Mouse (Mus musculus) CH12.LX (cell line): Measurements from ENCODE around the gene Usp45.
A peak's percentile ranks its signal among the peaks of the same experiment; 100 is the strongest.

Source experiments
- CTCF ChIP-seq, 2 experiments: IDR thresholded peaks in 1 of 2; conservative IDR thresholded peaks in 1 of 2; 2 replicates each; pipeline ENCODE4 v1.5.1; 2011 to 2012; ENCODE audit warnings: low read depth in 2 of 2, low read length in 2 of 2, improper control_type of control experiment in 1 of 2, inconsistent platforms in 1 of 2, mild to moderate bottlenecking in 1 of 2, moderate library complexity in 1 of 2
- KAT2A ChIP-seq: IDR thresholded peaks from 2 replicates; pipeline ENCODE4 v1.6.1; 2012; ENCODE audit warnings: low read length, improper control_type of control experiment, inconsistent platforms; ENCODE audit not compliant: insufficient replicate concordance
- MAX ChIP-seq: IDR thresholded peaks from 2 replicates; pipeline ENCODE4 v1.6.1; 2011; ENCODE audit warnings: low read length, improper control_type of control experiment
- POLR2A ChIP-seq: IDR thresholded peaks from 2 replicates; pipeline ENCODE4 v1.6.1; 2011; ENCODE audit warnings: low read depth, mild to moderate bottlenecking, improper control_type of control experiment, low read length
- POLR2AphosphoS2 ChIP-seq: IDR thresholded peaks from 2 replicates; pipeline ENCODE4 v1.6.1; 2011; ENCODE audit warnings: low read depth, low read length, improper control_type of control experiment
- TBP ChIP-seq: conservative IDR thresholded peaks from 2 replicates; pipeline ENCODE4 v1.6.1; 2011; ENCODE audit warnings: low read depth, low read length, improper control_type of control experiment

GRCm38 (mm10) chr4:21776091-21776945, 9.4 kb downstream of the Usp45 start:
- TF ChIP-seq TBP = no peak
- peak; percentile 78 for TF ChIP-seq POLR2A
- TF ChIP-seq KAT2A = no peak
- no peak for TF ChIP-seq CTCF (conservative IDR thresholded peaks at IDR 0.05 in 1 of 2, IDR thresholded peaks at IDR 0.05 in 1 of 2; ENCODE audit: low read depth in 2 of 2, low read length in 2 of 2)
- TF ChIP-seq MAX = peak; percentile 32; the same call in 1 of the 2 replicates
- TF ChIP-seq POLR2AphosphoS2 = peak; percentile 63; the same call in 1 of the 2 replicates
